Mouse (Mus musculus) midbrain, embryonic 10.5 days (tissue): ENCODE results near the gene Cpxm2. TPM values are rescaled to one million over a fixed set of nuclear protein-coding genes. Genes with fewer than 3 reads are reported as not detected.

Experiments used
- DNase-seq: peaks from one replicate; pipeline ENCODE4 v3.0.0-alpha.2; 2017; ENCODE audit warnings: low spot score
- H3K27ac ChIP-seq: fragments of 300-500 bp; sonication (generic); replicated peaks from 2 replicates; pipeline ENCODE4 v1.5.1; 2016; ENCODE audit warnings: mild to moderate bottlenecking
- H3K27me3 ChIP-seq: fragments of 300-500 bp; sonication (generic); 2 replicates; pipeline ENCODE4 v1.6.1; 2016; ENCODE audit warnings: low read depth, mild to moderate bottlenecking; ENCODE audit not compliant: poor library complexity, severe bottlenecking
- H3K36me3 ChIP-seq: fragments of 300-500 bp; sonication (generic); 2 replicates; pipeline ENCODE4 v1.6.1; 2016; ENCODE audit warnings: mild to moderate bottlenecking, moderate library complexity
- H3K4me1 ChIP-seq: fragments of 300-500 bp; sonication (generic); 2 replicates; pipeline ENCODE4 v1.6.1; 2016
- H3K4me3 ChIP-seq: fragments of 300-500 bp; sonication (generic); 2 replicates; pipeline ENCODE4 v1.5.1; 2016; ENCODE audit warnings: mild to moderate bottlenecking, moderate library complexity
- H3K9me3 ChIP-seq: fragments of 300-500 bp; sonication (generic); replicated peaks from 2 replicates; pipeline ENCODE4 v1.6.1; 2016; ENCODE audit warnings: mild to moderate bottlenecking
- WGBS: fragments of 180-500 bp; shearing (Covaris S2); methylation state at CpG from one replicate; pipeline ENCODE4 v1.1.7; 2016; 5-methylcytosine and 5-hydroxymethylcytosine counted together
- polyA plus RNA-seq: library from polyadenylated mRNA; unstranded; fragments of >200 nt; fragmentation: Nextera tagmentation; extraction: Ambion mirVana; gene quantifications from 2 replicates; pipeline ENCODE4 v1.2.1, GENCODE M21; 2016

The Cpxm2 gene
- polyA plus RNA-seq, 1 experiment from 2014 or later, result 0.94 TPM

GRCm38 (mm10) chr7:132111770-132112169 lies 42.8 kb downstream of the Cpxm2 start:
- WGBS, result 81% methylated on average over 5 of the region's 5 CpGs
- Histone ChIP-seq H3K27me3 (no peaks in the 10 kb centered on the region), H3K27ac (no peak overlapping the region), H3K9me3 (no peaks in the 10 kb centered on the region), H3K4me1 (peaks cover 3% of the 10 kb centered on the region; the same call in 1 of the 2 replicates), H3K4me3 (no peak overlapping the region), H3K36me3 (no peaks in the 10 kb centered on the region)
- DNase-seq, result no peak

- H3K9me3 ChIP-seq, result no peaks in the 10 kb centered on the region
- H3K4me3 ChIP-seq, result no peak overlapping the region
- no peaks in the 10 kb centered on the region for H3K36me3 ChIP-seq
- peaks cover 3% of the 10 kb centered on the region; the same call in 1 of the 2 replicates for H3K4me1 ChIP-seq
- DNase-seq, result no peak
- 93% methylated on average over 3 of the region's 3 CpGs for WGBS
- H3K27me3 ChIP-seq, result no peaks in the 10 kb centered on the region
- H3K27ac ChIP-seq, result no peak overlapping the region
Measured at GRCm38 (mm10) chr7:132110308-132110707, 44.2 kb downstream of the Cpxm2 start.

GRCm38 (mm10) chr7:132106891-132107290 lies 47.6 kb downstream of the Cpxm2 start:
- Histone ChIP-seq H3K27ac (no peak overlapping the region), H3K4me3 (no peak overlapping the region), H3K9me3 (no peaks in the 10 kb centered on the region), H3K36me3 (no peaks in the 10 kb centered on the region), H3K4me1 (peaks cover 3% of the 10 kb centered on the region; the same call in 1 of the 2 replicates), H3K27me3 (no peaks in the 10 kb centered on the region)
- no peak for DNase-seq
- WGBS, result 90% methylated on average over 4 of the region's 4 CpGs

- Histone ChIP-seq H3K27ac (no peak overlapping the region), H3K9me3 (no peaks in the 10 kb centered on the region), H3K27me3 (no peaks in the 10 kb centered on the region), H3K4me1 (no peaks in the 10 kb centered on the region), H3K36me3 (no peaks in the 10 kb centered on the region), H3K4me3 (no peak overlapping the region)
- WGBS, result 88% methylated on average over 4 of the region's 4 CpGs
- no peak for DNase-seq
Measured at GRCm38 (mm10) chr7:132105326-132105725, 49.2 kb downstream of the Cpxm2 start.

GRCm38 (mm10) chr7:132098441-132098840 lies 56.1 kb downstream of the Cpxm2 start:
- Histone ChIP-seq H3K9me3 (no peaks in the 10 kb centered on the region), H3K36me3 (no peaks in the 10 kb centered on the region), H3K4me1 (no peaks in the 10 kb centered on the region), H3K27ac (no peak overlapping the region), H3K4me3 (no peak overlapping the region), H3K27me3 (no peaks in the 10 kb centered on the region)
- WGBS, result 88% methylated on average over 4 of the region's 4 CpGs
- no peak for DNase-seq

GRCm38 (mm10) chr7:132094666-132095065 lies 59.9 kb downstream of the Cpxm2 start:
- H3K4me1 ChIP-seq, result no peaks in the 10 kb centered on the region
- H3K36me3 ChIP-seq, result no peaks in the 10 kb centered on the region
- H3K27me3 ChIP-seq, result no peaks in the 10 kb centered on the region
- H3K4me3 ChIP-seq, result no peak overlapping the region
- no peak overlapping the region for H3K27ac ChIP-seq
- 79% methylated on average over 7 of the region's 7 CpGs for WGBS
- no peak for DNase-seq
- no peaks in the 10 kb centered on the region for H3K9me3 ChIP-seq

- WGBS, result 91% methylated on average over 7 of the region's 7 CpGs
- H3K27ac ChIP-seq, result no peak overlapping the region
- no peaks in the 10 kb centered on the region for H3K4me1 ChIP-seq
- no peak for DNase-seq
- H3K9me3 ChIP-seq, result no peaks in the 10 kb centered on the region
- no peaks in the 10 kb centered on the region for H3K27me3 ChIP-seq
- H3K4me3 ChIP-seq, result no peak overlapping the region
- H3K36me3 ChIP-seq, result no peaks in the 10 kb centered on the region
Measured at GRCm38 (mm10) chr7:132091551-132091950, 63.0 kb downstream of the Cpxm2 start.

GRCm38 (mm10) chr7:132088606-132089005 lies 65.9 kb downstream of the Cpxm2 start:
- H3K4me3 ChIP-seq, result no peak overlapping the region
- WGBS, result 83% methylated on average over 6 of the region's 6 CpGs

GRCm38 (mm10) chr7:132088181-132088580 lies 66.4 kb downstream of the Cpxm2 start:
- 81% methylated on average over 4 of the region's 4 CpGs for WGBS
- Histone ChIP-seq H3K36me3 (no peaks in the 10 kb centered on the region), H3K27ac (no peak overlapping the region), H3K4me3 (no peak overlapping the region), H3K27me3 (no peaks in the 10 kb centered on the region), H3K9me3 (no peaks in the 10 kb centered on the region), H3K4me1 (no peaks in the 10 kb centered on the region)
- DNase-seq, result no peak

More at GRCm38 (mm10) chr7:132088606-132089005, 65.9 kb downstream of the Cpxm2 start:
- Histone ChIP-seq H3K27ac (no peak overlapping the region), H3K27me3 (no peaks in the 10 kb centered on the region), H3K9me3 (no peaks in the 10 kb centered on the region), H3K36me3 (no peaks in the 10 kb centered on the region), H3K4me1 (no peaks in the 10 kb centered on the region)
- no peak for DNase-seq

GRCm38 (mm10) chr7:132075825-132076224 lies 78.7 kb downstream of the Cpxm2 start:
- H3K36me3 ChIP-seq, result no peaks in the 10 kb centered on the region
- 92% methylated on average over 1 of the region's 1 CpGs for WGBS
- no peak overlapping the region for H3K27ac ChIP-seq
- H3K4me3 ChIP-seq, result no peak overlapping the region
- no peaks in the 10 kb centered on the region for H3K27me3 ChIP-seq
- H3K4me1 ChIP-seq, result no peaks in the 10 kb centered on the region
- no peaks in the 10 kb centered on the region for H3K9me3 ChIP-seq
- no peak for DNase-seq

GRCm38 (mm10) chr7:132074503-132074902 lies 80.0 kb downstream of the Cpxm2 start:
- whole genome bisulfite sequencing, result 83% methylated on average over 3 of the region's 3 CpGs
- Histone ChIP-seq H3K4me1 (no peaks in the 10 kb centered on the region), H3K27me3 (no peaks in the 10 kb centered on the region), H3K9me3 (no peaks in the 10 kb centered on the region), H3K36me3 (no peaks in the 10 kb centered on the region), H3K4me3 (no peak overlapping the region), H3K27ac (no peak overlapping the region)
- DNase-seq, result no peak

- no peaks in the 10 kb centered on the region for H3K36me3 ChIP-seq
- H3K4me3 ChIP-seq, result no peak overlapping the region
- H3K4me1 ChIP-seq, result no peaks in the 10 kb centered on the region
- DNase-seq, result no peak
- H3K9me3 ChIP-seq, result no peaks in the 10 kb centered on the region
- no peak overlapping the region for H3K27ac ChIP-seq
- WGBS, result 90% methylated on average over 6 of the region's 6 CpGs
- H3K27me3 ChIP-seq, result no peaks in the 10 kb centered on the region
Measured at GRCm38 (mm10) chr7:132070877-132071625, 83.5 kb downstream of the Cpxm2 start.

- Histone ChIP-seq H3K4me3 (no peak overlapping the region), H3K27me3 (no peaks in the 10 kb centered on the region), H3K27ac (no peak overlapping the region), H3K4me1 (no peaks in the 10 kb centered on the region), H3K9me3 (no peaks in the 10 kb centered on the region), H3K36me3 (no peaks in the 10 kb centered on the region)
- no peak for DNase-seq
- 86% methylated on average over 5 of the region's 5 CpGs for WGBS
Measured at GRCm38 (mm10) chr7:132067951-132068350, 86.6 kb downstream of the Cpxm2 start.
